8 mouse cellular contexts compared by ENCODE assay signal in genomic region chr8:86745221-86745934, GRCm38 (mm10). TPM values are rescaled to one million over a fixed set of nuclear protein-coding genes. Genes with fewer than 3 reads are reported as not detected.
DNase-seq lines count a peak whose midpoint lies in the region; ATAC-seq and TF ChIP-seq lines count a peak whose summit lies in the region.

TSS of gene Gm10638 (plus strand) at chr8:86745699.
TSS of gene Siah1a (minus strand) at chr8:86745934.

- peaks cover 0 to 3% of the 10 kb centered on the region in 2 experiments; a peak in 2 of 4 replicates for H3K4me1 ChIP-seq in ES-E14 (ENCODE audit: control insufficient read depth in 2 of 2, insufficient read depth in 2 of 2, low read length in 2 of 2, poor library complexity in 1 of 2)
- H3K4me1 ChIP-seq in forebrain, embryonic 15.5 days: peaks cover 42% of the 10 kb centered on the region
- peaks cover 33% of the 10 kb centered on the region for H3K4me1 ChIP-seq in lung, embryonic 15.5 days
- H3K4me1 ChIP-seq in thymus, adult 2 months (replicated peaks; ENCODE audit: control insufficient read depth, insufficient read depth, low read length): peaks cover 7% of the 10 kb centered on the region; the same call in 1 of the 2 replicates

- in situ Hi-C loops in ES-E14 (cut with MboI; ENCODE audit: low sequenced_read_pairs in 2 of 2, unreplicated experiment in 2 of 2): no loop called here

- H3K27me3 ChIP-seq in forebrain, embryonic 15.5 days: no peaks in the 10 kb centered on the region
- H3K27me3 ChIP-seq in lung, embryonic 15.5 days: no peaks in the 10 kb centered on the region
- H3K27me3 ChIP-seq in thymus, adult 2 months (ENCODE audit: control insufficient read depth, insufficient read depth, low read length): no peaks in the 10 kb centered on the region

- H3K4me2 ChIP-seq in forebrain, embryonic 15.5 days (replicated peaks): peak within 1 kb of the TSS; percentile 71
- peak within 1 kb of the TSS; percentile 72 for H3K4me2 ChIP-seq in lung, embryonic 15.5 days

- no peaks in the 10 kb centered on the region for H3K36me3 ChIP-seq in ES-E14 (ENCODE audit: control insufficient read depth, insufficient read depth, low read length, poor library complexity, severe bottlenecking)
- no peaks in the 10 kb centered on the region for H3K36me3 ChIP-seq in forebrain, embryonic 15.5 days
- H3K36me3 ChIP-seq in lung, embryonic 15.5 days: no peaks in the 10 kb centered on the region
- H3K36me3 ChIP-seq in thymus, adult 2 months (ENCODE audit: control insufficient read depth, insufficient read depth, low read length): no peaks in the 10 kb centered on the region

- H3K4me3 ChIP-seq in ES-E14 (ENCODE audit: insufficient read depth in 1 of 2, low read depth in 1 of 2, low read length in 2 of 2, poor library complexity in 1 of 2, severe bottlenecking in 1 of 2): peak within 1 kb of the TSS; percentile 98 to 100
- peak within 1 kb of the TSS; percentile 72 for H3K4me3 ChIP-seq in forebrain, embryonic 15.5 days
- peak within 1 kb of the TSS; percentile 92 for H3K4me3 ChIP-seq in layer of hippocampus, adult 2 months
- peak within 1 kb of the TSS; percentile 71 for H3K4me3 ChIP-seq in lung, embryonic 15.5 days
- H3K4me3 ChIP-seq in thymus, adult 2 months (ENCODE audit: control insufficient read depth, insufficient read depth, low read length): peak within 1 kb of the TSS; percentile 78

- intact Hi-C loops in heart, postnatal 36 days (cut with DNase I): loop anchor here (5.0 to 10.0 kb wide), 2 partner anchors 157 to 1191 kb away; partner anchors contain the start of gene Dnaja2

- no peaks in the 10 kb centered on the region for H3K9me3 ChIP-seq in ES-E14 (ENCODE audit: control insufficient read depth, insufficient read depth, low read depth, low read length)
- no peaks in the 10 kb centered on the region for H3K9me3 ChIP-seq in forebrain, embryonic 15.5 days
- no peaks in the 10 kb centered on the region for H3K9me3 ChIP-seq in lung, embryonic 15.5 days

- TF ChIP-seq POLR2A in thymus, adult 2 months (IDR thresholded peaks at IDR 0.05; ENCODE audit: control insufficient read depth, extremely low read depth, insufficient read depth, low read length, poor library complexity): no peak

- under 1% methylated on average over 75 of the region's 88 CpGs for WGBS in forebrain, embryonic 15.5 days
- under 1% methylated on average over 61 of the region's 88 CpGs for WGBS in lung, embryonic 15.5 days
- WGBS in thymus, adult 2 months: 0% methylated on average over 80 of the region's 88 CpGs

- peak; percentile 82 for ATAC-seq in forebrain, embryonic 15.5 days (replicated peaks)
- ATAC-seq in lung, embryonic 15.5 days (ENCODE audit: borderline replicate concordance, extremely low read depth, low FRiP score, low TSS enrichment): peak; percentile 79
- 0 out of 2 replicates have a peak, but pooled peaks have one; percentile 5 for ATAC-seq in neutrophil, adult 5-6 weeks (ENCODE audit: extremely low read depth, insufficient number of reproducible peaks, low FRiP score, poor library complexity, severe bottlenecking)

- TF ChIP-seq CTCF in layer of hippocampus, adult 2 months (conservative IDR thresholded peaks at IDR 0.05): no peak
- TF ChIP-seq CTCF in thymus, adult 2 months (IDR thresholded peaks at IDR 0.05; ENCODE audit: borderline replicate concordance, control insufficient read depth, extremely low read depth, insufficient read depth, low read length, poor library complexity): no peak

- DNase-seq in ES-E14 (ENCODE audit: low read depth, low spot score): no peak
- DNase-seq in cerebellum, adult 11-12 months: peak; percentile 66
- DNase-seq in heart, postnatal 36 days: peak; percentile 71 to 84
- DNase-seq in layer of hippocampus, adult 2 months (ENCODE audit: low spot score in 2 of 2): peak; percentile 43 to 48
- DNase-seq in thymus, adult 2 months: peak; percentile 62

- H3K27ac ChIP-seq in ES-E14 (ENCODE audit: insufficient read depth, low read depth, low read length, poor library complexity, severe bottlenecking): peak within 1 kb of the TSS; percentile 77
- peak within 1 kb of the TSS; percentile 94 for H3K27ac ChIP-seq in forebrain, embryonic 15.5 days (replicated peaks)
- peak within 1 kb of the TSS; percentile 99 for H3K27ac ChIP-seq in layer of hippocampus, adult 2 months
- H3K27ac ChIP-seq in lung, embryonic 15.5 days: peak within 1 kb of the TSS; percentile 93
- no peak within 1 kb of the TSS for H3K27ac ChIP-seq in thymus, adult 2 months (ENCODE audit: control insufficient read depth, insufficient read depth, low read length)

- peak within 1 kb of the TSS; percentile 99 for H3K9ac ChIP-seq in ES-E14 (ENCODE audit: insufficient read depth, low read depth, low read length, poor library complexity, severe bottlenecking)
- peak within 1 kb of the TSS; percentile 94 for H3K9ac ChIP-seq in forebrain, embryonic 15.5 days (replicated peaks)
- peak within 1 kb of the TSS; percentile 94 for H3K9ac ChIP-seq in lung, embryonic 15.5 days

TF ChIP-seq in ES-E14, 5 proteins besides CTCF, POLR2A, EP300 and RAD21:
- TF ChIP-seq ZNF384 (IDR thresholded peaks at IDR 0.05; ENCODE audit: low read depth, low read length): no peak
- TF ChIP-seq HCFC1 (IDR thresholded peaks at IDR 0.05; ENCODE audit: borderline replicate concordance, insufficient read depth, low read length): peak; percentile 22; the same call in 1 of the 2 replicates

RNA-seq across cellular contexts. Expression of gene Gm10638, which starts in this region (rescaled TPM):
- 0.54 and 1.3 TPM in 2 replicates for total RNA-seq in ES-E14 (2012; rRNA removed)
- polyA plus RNA-seq in forebrain, embryonic 15.5 days (2015; fragmentation: Nextera tagmentation; extraction: Ambion mirVana): 8.7 and 12.0 TPM in 2 replicates
- 1 to 10 TPM; 3.5 to 3.8 TPM for total RNA-seq in heart, postnatal 36 days (2021)
- total RNA-seq in layer of hippocampus, adult 2 months (2021): 1 to 10 TPM; 2.5 to 3.2 TPM
- 4.0 and 5.0 TPM in 2 replicates for polyA plus RNA-seq in lung, embryonic 15.5 days (2015; fragmentation: Nextera tagmentation; extraction: Ambion mirVana)
- total RNA-seq in neutrophil, adult 5-6 weeks (2017): 1.4 TPM in 1 of 2 replicates, not detected in the other
- polyA plus RNA-seq in thymus, adult 2 months (2012; rRNA removed): 1.8 and 2.2 TPM in 2 replicates

RNA-seq across cellular contexts. Expression of gene Siah1a, which starts in this region (rescaled TPM):
- total RNA-seq in ES-E14 (2012; rRNA removed): 13.5 and 15.7 TPM in 2 replicates
- 108 and 112 TPM in 2 replicates for polyA plus RNA-seq in forebrain, embryonic 15.5 days (2015; fragmentation: Nextera tagmentation; extraction: Ambion mirVana)
- 10 to 100 TPM; 16.1 to 17.7 TPM for total RNA-seq in heart, postnatal 36 days (2021)
- 10 to 100 TPM; 31.8 to 35.8 TPM for total RNA-seq in layer of hippocampus, adult 2 months (2021)
- polyA plus RNA-seq in lung, embryonic 15.5 days (2015; fragmentation: Nextera tagmentation; extraction: Ambion mirVana): 49.9 and 50.8 TPM in 2 replicates
- total RNA-seq in neutrophil, adult 5-6 weeks (2017): 37.5 and 43.6 TPM in 2 replicates
- 32.6 and 35.7 TPM in 2 replicates for polyA plus RNA-seq in thymus, adult 2 months (2012; rRNA removed)

Comparison
In these comparisons a context has a peak if more than half of its experiments do, and no peak if none do; other contexts are left out.
1. ATAC-seq: peak in every context shown above with its lines; median percentile 82 in forebrain, embryonic 15.5 days; 79 in lung, embryonic 15.5 days; 5 in neutrophil, adult 5-6 weeks.